Mouse (Mus musculus) MEL-GATA-1-ER (cell line): ENCODE measurements at regions not wholly inside any gene's neighbourhood (a gene's known extent, or its start where the extent isn't known, plus 50 kb on each side); places are given as distances from the start of the nearest gene placed in this dataset.

Experiments used
- DNase-seq: peaks from one replicate; pipeline ENCODE4 v3.0.0-alpha.2; 2012; ENCODE audit warnings: low read depth; ENCODE audit errors: extremely low read depth

DNA sequence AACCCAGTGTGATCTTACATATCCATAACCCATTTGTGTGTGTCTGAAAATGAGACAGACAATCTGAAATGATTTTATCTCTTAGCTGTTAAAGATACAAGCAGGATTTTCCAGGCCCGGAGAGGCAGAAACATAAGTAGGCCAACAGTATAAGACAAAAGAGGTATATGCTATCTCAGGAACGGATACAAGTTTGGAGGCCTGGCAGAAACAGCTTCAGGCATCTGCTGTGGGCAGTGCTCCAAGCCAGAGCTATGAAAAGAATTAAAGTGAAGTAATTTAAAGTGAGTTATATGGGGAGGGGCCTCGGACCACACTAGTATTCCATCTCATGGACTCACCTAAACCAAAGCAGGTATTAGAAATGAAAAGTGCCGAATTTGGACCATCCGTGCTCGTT lies 118.8 kb upstream of the Fn1 start:
- DNase-seq = no peak

- no peak for DNase-seq
Measured at GRCm38 (mm10) chr1:71769595-71769994, 116.6 kb upstream of the Fn1 start.

- no peak for DNase-seq
Measured at GRCm38 (mm10) chr1:71767705-71768104, 114.7 kb upstream of the Fn1 start.

DNA sequence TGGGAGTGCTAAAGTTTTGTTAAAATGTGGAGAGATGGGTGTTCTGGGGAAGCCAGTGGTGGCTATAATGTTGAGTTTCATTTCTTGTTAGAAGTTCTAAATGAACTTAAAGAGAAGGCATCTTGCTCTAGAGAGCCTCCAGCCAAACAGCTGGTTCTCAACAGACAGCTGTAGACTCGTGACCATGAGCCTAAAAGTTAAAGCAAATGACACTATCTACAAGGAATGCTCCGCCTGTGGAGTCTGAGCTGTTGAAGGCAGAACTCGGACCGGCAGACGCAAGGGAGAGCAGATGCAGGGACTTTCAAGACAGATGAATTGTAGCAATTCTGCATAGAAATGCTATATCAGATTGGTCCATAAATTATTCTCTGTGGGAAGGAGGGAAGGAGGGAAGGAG lies 114.1 kb upstream of the Fn1 start:
- no peak for DNase-seq

GRCm38 (mm10) chr1:71764951-71765350 lies 112.0 kb upstream of the Fn1 start:
- DNase-seq = no peak

- DNase-seq = no peak
Measured at GRCm38 (mm10) chr1:71763530-71763929, 110.5 kb upstream of the Fn1 start.

DNA sequence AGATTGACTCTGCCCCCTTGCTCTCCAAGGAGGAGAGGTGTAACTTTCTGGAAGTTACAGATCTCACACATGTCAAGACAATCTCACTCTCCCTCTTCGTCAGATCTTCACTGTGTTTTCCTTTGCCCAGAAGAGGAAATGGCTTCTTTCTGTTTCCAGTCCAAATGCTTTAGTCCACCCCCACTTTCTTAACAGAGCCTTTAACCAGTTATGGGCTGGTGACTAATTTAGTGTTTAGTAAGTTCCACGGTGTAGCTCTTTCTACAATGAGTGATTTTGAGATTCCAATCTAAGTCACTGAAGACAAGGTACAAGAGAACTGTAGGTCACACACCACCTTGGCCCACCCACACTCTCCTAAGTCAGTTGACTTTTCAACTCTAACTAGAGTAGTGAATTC lies 107.3 kb upstream of the Fn1 start:
- DNase-seq = no peak

GRCm38 (mm10) chr1:71757236-71757635 lies 104.2 kb upstream of the Fn1 start:
- no peak for DNase-seq

GRCm38 (mm10) chr1:71756159-71756558 lies 103.2 kb upstream of the Fn1 start:
- no peak for DNase-seq

- no peak for DNase-seq
Measured at GRCm38 (mm10) chr1:71755435-71755834, 102.4 kb upstream of the Fn1 start.

DNA sequence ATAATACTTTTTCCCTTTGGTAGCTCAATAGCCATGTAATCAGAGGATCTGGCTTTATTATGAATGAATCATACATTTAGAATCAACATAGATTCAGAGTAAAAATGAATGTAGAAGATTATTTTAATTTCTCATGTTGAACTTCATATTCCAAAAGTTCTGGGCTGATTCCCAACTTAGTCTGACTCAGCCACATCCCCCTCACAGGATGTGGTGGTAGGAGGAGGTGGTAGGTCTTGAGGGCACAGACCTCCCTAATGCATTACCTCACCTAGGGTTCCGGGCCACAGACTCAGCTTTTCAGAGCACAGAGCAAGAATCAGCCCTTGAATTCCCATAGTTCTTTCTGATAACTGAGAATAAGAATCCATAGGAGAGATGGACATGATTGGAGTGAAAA lies 99.4 kb upstream of the Fn1 start:
- DNase-seq = no peak

GRCm38 (mm10) chr1:71751601-71752000 lies 98.6 kb upstream of the Fn1 start:
- DNase-seq = no peak

DNA sequence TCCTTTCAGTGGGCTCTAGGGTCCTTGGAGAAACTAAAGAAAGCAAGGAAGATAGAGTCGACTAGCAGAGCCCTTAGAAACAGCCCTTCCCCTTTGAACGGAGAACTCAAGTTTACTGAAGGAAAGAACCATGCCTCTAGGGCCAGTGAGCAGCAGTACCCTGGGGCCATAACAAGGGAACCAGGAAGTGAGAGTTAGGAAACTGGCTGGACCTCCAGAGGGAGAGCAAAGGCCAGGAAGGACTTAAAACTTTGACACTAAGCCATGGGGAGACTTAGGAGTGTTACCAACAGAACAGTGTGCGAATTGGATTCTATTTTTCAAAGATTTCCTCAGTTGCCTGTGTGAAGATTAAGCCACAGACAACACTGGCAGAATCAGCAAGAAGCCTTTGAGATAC lies 82.6 kb upstream of the Fn1 start:
- DNase-seq = no peak

DNA sequence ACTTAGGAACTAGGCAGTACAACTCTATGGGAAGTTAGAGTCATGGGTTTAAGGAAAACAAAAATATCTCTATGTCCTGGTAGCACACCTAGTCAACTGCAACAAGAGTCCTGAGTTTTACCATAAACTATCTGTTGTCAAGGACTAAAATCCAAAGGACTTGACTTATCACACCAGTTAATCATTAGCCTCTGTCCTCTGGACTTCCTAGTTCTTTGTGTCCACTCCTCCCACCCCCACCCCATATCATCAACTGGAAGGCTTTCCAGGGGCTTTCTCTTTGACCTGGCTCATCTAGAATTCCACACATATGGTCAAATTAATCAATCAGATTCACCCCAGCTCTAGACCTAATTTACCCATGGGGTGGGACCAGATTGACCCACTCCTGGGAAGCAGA lies 78.6 kb upstream of the Fn1 start:
- no peak for DNase-seq

GRCm38 (mm10) chr1:71731011-71731410 lies 78.0 kb upstream of the Fn1 start:
- no peak for DNase-seq

DNA sequence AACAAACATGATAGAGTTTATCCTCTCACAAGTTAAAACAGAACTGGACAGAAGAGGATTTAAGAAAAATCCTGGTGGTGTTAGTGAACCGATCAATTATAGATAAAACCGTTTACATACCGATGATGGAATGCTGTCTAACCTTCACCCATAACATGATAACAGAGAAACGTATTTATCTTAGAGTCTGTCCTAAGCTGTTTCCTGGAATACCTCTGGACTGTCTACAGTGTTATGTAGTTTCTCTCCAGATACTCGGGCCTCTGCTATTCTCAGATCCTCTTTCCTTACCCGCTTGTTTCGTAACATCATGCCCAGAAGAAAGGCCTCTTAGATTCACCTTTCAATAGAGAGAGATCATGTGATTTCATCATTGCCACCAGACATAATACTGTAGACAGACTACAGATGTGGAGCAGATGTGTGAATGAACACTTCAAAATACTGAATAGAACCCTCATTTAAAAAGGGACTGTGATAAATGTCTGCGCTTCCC lies 75.9 kb upstream of the Fn1 start:
- DNase-seq = no peak

DNA sequence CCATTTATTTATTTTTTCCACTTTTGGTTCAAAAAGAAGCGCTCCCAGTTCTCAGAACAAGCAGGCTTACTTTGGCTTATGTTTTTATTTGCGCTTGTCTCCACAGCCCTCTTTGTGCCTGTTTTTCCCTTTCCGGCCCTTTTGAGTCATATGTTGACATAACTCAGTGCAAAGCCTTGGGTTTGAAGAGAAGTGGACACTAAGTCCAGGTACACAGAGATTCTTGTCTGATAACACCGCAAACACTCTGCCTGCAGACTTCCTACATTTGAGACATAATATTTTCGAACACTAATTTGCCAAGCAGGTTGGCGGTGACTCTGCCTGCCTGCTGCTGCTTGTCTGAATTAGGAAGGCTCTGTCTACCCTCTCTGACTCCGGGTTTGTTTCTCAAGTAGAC lies 70.8 kb upstream of the Fn1 start:
- no peak for DNase-seq

DNA sequence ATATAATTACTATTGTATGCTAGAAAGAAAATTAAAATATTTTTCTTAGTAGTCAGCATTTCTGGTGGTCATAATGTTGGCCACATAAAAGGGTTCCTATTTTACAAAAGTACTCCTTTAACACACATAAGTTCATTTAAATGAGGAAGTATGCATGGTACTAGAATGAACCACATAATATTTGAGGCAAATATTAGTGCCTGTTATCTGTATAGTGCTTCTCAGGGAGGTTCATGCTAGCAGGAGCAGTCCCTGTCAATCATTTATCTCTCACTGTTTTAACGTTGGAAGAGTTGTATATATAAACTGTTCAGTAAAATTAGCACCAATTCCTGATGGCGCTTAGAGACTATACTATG lies 70.0 kb upstream of the Fn1 start:
- DNase-seq = no peak

DNA sequence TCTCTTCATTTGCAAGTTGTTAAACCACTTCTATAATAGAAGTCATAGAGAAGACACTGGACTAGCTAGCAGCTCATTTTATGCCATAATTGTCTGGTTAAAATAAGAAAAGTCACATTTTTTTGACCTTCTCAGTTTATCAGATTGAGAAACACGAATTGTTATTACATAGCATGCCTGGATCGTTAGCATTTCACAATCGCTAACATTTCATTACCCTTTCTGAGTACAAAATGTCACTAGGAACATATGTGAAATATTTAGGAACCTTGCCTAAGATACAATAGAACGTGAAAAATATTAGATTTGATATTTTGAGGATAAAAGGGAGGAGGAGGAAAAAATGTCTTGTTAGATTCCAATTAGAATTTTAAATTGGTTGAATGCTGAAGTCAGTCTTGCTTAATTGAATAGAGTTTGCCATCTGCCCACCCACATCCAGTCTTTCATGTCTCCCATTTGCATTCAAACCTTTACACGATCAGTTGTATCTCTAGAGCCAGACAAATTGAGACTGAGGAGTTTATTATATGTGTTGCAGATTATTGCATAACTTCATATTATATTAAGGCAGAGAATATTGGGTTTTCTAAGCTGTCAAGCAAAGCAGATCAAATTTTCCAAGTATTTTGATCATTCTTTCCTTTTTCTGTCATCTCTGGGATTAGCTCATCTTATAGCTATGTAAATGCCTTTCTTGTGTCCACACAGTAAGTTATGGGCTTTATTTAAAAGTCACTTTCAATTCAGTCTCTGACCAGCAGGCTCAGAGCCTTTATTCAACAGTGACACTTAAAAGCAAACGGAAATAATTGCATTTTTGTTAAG lies 69.4 kb upstream of the Fn1 start:
- no peak for DNase-seq
